Mouse (Mus musculus): Measurements from ENCODE around the gene Pde8a.

DNA sequence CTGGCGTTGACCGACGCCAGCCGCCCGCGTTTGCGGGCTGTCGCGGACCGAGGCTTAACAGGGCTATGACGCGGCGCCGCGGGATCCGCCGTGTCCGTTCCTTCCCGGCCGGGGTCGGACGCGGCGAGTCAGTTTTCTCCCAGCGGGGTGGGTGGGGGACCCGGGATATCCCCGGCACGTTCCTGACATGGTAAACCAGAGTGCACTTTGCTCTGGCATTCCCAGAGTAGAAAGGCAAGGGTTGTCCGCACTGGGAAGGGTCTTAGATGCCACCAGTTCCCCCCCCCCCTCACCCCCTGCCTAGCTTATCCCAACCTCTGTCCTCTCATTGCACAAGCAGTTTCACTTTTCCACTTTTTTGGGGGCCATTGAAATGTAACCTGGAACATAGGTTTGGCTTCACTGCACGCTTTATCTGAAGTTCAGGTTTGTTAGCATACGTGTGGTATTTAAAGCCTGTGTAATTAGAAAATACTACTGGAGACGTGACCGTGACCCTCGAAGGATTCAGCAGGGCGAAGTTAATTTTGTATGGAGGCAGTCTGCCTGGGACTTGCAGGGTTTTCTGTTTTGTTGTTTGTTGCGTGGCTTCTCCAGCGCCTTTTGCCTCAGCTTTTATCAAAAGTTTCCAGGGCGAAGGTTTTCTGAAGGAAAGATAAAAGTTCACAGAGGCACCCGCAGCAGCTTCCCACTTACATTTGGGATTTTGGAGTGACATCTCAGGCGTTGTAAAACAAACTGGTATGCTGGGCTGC is 934 bp downstream of the Pde8a start:
- no peak for TF ChIP-seq CTCF (conservative IDR thresholded peaks at IDR 0.05; ENCODE audit: low read length)
- no peak for TF ChIP-seq POU5F1 (IDR thresholded peaks at IDR 0.05; ENCODE audit: borderline replicate concordance, low read length)
- TF ChIP-seq NANOG (IDR thresholded peaks at IDR 0.05; ENCODE audit: borderline replicate concordance, low read length), result no peak
